Mouse (Mus musculus) neural tube, embryonic 12.5 days (tissue): ENCODE measurements around the gene Tent4a. TPM values are rescaled to one million over a fixed set of nuclear protein-coding genes. Genes with fewer than 3 reads are reported as not detected.
"Not testable (repeated sequence)": the region's sequence is repeated elsewhere in the genome, so short reads cannot be mapped to it uniquely, and the experiment has no call there.

ENCODE experiments used
- ATAC-seq: fragments of 200-750 bp; cut with Nextera tagmentation; 2 replicates; pipeline ENCODE4 v1.8.0; 2017; ENCODE audit warnings: low read depth, mild to moderate bottlenecking, moderate TSS enrichment, moderate library complexity; ENCODE audit not compliant: low FRiP score
- H3K27ac ChIP-seq: fragments of 300-500 bp; sonication (generic); 2 replicates; pipeline ENCODE4 v1.5.1; 2016
- H3K27me3 ChIP-seq: fragments of 300-500 bp; sonication (generic); replicated peaks from 2 replicates; pipeline ENCODE4 v1.6.1; 2016; ENCODE audit warnings: mild to moderate bottlenecking
- H3K36me3 ChIP-seq: fragments of 300-500 bp; sonication (generic); 2 replicates; pipeline ENCODE4 v1.6.1; 2016; ENCODE audit warnings: mild to moderate bottlenecking
- H3K4me1 ChIP-seq: fragments of 300-500 bp; sonication (generic); 2 replicates; pipeline ENCODE4 v1.6.1; 2016
- H3K4me2 ChIP-seq: fragments of 300-500 bp; sonication (generic); replicated peaks from 2 replicates; pipeline ENCODE4 v1.6.1; 2016; ENCODE audit warnings: mild to moderate bottlenecking
- H3K4me3 ChIP-seq: fragments of 300-500 bp; sonication (generic); 2 replicates; pipeline ENCODE4 v1.5.1; 2016
- H3K9ac ChIP-seq: fragments of 300-500 bp; sonication (generic); 2 replicates; pipeline ENCODE4 v1.6.1; 2016; ENCODE audit warnings: mild to moderate bottlenecking
- H3K9me3 ChIP-seq: fragments of 300-500 bp; sonication (generic); 2 replicates; pipeline ENCODE4 v1.6.1; 2016; ENCODE audit warnings: mild to moderate bottlenecking
- WGBS: fragments of 180-500 bp; shearing (Covaris S2); methylation state at CpG from one replicate; pipeline ENCODE4 v1.1.7; 2016; 5-methylcytosine and 5-hydroxymethylcytosine counted together
- polyA plus RNA-seq: library from polyadenylated mRNA; unstranded; fragments of >200 nt; fragmentation: Nextera tagmentation; extraction: Ambion mirVana; gene quantifications from 2 replicates; pipeline ENCODE4 v1.2.1, GENCODE M21; 2016

Tent4a gene
- 7.4 and 8.2 TPM in 2 replicates for polyA plus RNA-seq

DNA sequence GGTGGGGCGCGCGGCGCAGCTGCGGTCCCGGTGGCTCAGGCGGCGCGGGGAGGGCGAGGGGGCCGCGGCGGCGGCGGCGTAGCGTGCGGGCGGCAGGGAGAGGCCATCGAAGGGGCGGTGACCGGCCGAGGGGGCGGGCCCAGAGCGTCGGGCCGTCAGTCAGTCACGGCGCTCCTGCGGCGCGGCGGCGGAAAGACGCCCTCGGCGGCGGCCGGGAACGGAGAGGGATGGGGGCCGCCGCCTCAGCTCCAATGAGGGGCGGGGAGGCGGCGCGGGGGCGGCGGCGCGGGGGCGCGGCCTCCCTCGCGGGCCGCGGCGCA is at the start of gene Tent4a:
TSS of gene Tent4a (minus strand) at position 284 of the 320 bp plus-strand sequence.
- 0% methylated on average over 36 of the region's 57 CpGs for WGBS
- peak within 1 kb of the TSS; percentile 92 for H3K9ac ChIP-seq
- no peaks in the 10 kb centered on the region for H3K27me3 ChIP-seq
- H3K27ac ChIP-seq: peak within 1 kb of the TSS; percentile 91
- H3K4me3 ChIP-seq: peak within 1 kb of the TSS; percentile 97
- peak; percentile 68 for ATAC-seq
- H3K4me1 ChIP-seq: peaks cover 57% of the 10 kb centered on the region
- H3K4me2 ChIP-seq: peak within 1 kb of the TSS; percentile 89
- H3K9me3 ChIP-seq: no peaks in the 10 kb centered on the region
- peaks cover 9% of the 10 kb centered on the region for H3K36me3 ChIP-seq

DNA sequence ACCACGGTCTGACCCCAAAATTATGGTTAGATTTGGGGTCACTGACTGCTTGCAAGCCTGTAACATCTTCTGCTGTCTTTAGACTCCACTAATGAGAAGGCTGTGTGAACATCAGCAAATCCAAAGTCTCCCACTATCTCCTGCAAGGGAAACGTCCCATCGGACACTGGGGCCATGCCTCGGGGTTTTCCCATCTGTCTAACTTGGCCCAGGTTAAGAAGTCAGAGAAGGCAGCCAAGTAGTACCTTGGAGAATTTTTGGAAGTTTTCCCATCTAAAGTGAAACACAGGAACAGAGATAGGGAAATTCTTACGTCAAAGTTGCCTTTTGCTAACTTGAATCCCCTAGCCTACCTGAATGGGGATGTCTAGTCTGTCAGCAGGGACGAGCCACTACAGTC is 49.2 kb upstream of the Tent4a start:
- 93% methylated on average over 6 of the region's 6 CpGs for WGBS
- Histone ChIP-seq H3K27me3 (no peaks in the 10 kb centered on the region), H3K9me3 (no peaks in the 10 kb centered on the region), H3K9ac (no peak overlapping the region), H3K4me1 (no peaks in the 10 kb centered on the region), H3K27ac (no peak overlapping the region), H3K4me2 (no peak overlapping the region), H3K36me3 (no peaks in the 10 kb centered on the region), H3K4me3 (no peak overlapping the region)
- ATAC-seq: no peak

GRCm38 (mm10) chr13:69582411-69582810 is 48.0 kb upstream of the Tent4a start:
- no peak overlapping the region for H3K4me2 ChIP-seq
- no peaks in the 10 kb centered on the region for H3K4me1 ChIP-seq
- no peak overlapping the region for H3K27ac ChIP-seq
- ATAC-seq: no peak
- no peaks in the 10 kb centered on the region for H3K9me3 ChIP-seq
- no peaks in the 10 kb centered on the region for H3K36me3 ChIP-seq
- H3K27me3 ChIP-seq: no peaks in the 10 kb centered on the region
- 88% methylated on average over 6 of the region's 6 CpGs for WGBS
- H3K4me3 ChIP-seq: no peak overlapping the region
- H3K9ac ChIP-seq: no peak overlapping the region

GRCm38 (mm10) chr13:69577181-69577834 is 42.9 kb upstream of the Tent4a start:
- H3K27ac ChIP-seq: no peak overlapping the region
- H3K4me3 ChIP-seq: no peak overlapping the region
- no peaks in the 10 kb centered on the region for H3K36me3 ChIP-seq
- ATAC-seq: no peak
- no peaks in the 10 kb centered on the region for H3K9me3 ChIP-seq
- no peaks in the 10 kb centered on the region for H3K4me1 ChIP-seq
- no peak overlapping the region for H3K4me2 ChIP-seq
- no peaks in the 10 kb centered on the region for H3K27me3 ChIP-seq
- WGBS: 89% methylated on average over 16 of the region's 16 CpGs
- H3K9ac ChIP-seq: no peak overlapping the region

DNA sequence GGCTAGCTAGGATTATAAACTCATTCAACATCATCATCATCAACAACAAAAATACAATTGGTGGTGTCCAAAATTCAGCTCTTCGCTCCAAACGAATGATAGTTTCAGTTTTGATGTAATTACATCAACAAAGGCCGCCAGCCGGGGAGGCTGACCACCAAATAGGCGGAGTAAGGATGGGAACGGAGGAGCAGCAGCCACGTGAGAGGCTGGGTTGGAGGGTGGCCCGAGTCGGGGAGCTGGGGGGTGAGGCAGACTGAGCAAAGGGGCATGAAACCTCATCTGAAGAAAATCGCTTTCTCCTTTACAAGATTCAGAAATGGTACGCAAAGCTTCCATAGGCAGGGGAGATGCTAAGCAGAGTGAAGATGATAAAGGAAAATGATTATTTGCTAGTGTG is 42.3 kb upstream of the Tent4a start:
- no peak overlapping the region for H3K4me2 ChIP-seq

GRCm38 (mm10) chr13:69572594-69572993 is 38.2 kb upstream of the Tent4a start:
- Histone ChIP-seq H3K27ac (no peak overlapping the region), H3K9me3 (no peaks in the 10 kb centered on the region), H3K4me2 (no peak overlapping the region), H3K27me3 (no peaks in the 10 kb centered on the region), H3K9ac (no peak overlapping the region), H3K36me3 (no peaks in the 10 kb centered on the region), H3K4me1 (no peaks in the 10 kb centered on the region), H3K4me3 (no peak overlapping the region)
- ATAC-seq: no peak
- 89% methylated on average over 3 of the region's 3 CpGs for WGBS

More for the DNA sequence above, 42.3 kb upstream of the Tent4a start:
- no peaks in the 10 kb centered on the region for H3K27me3 ChIP-seq
- no peak overlapping the region for H3K9ac ChIP-seq
- H3K4me1 ChIP-seq: no peaks in the 10 kb centered on the region
- no peak overlapping the region for H3K27ac ChIP-seq
- H3K9me3 ChIP-seq: no peaks in the 10 kb centered on the region
- no peaks in the 10 kb centered on the region for H3K36me3 ChIP-seq
- H3K4me3 ChIP-seq: no peak overlapping the region
- 66% methylated on average over 11 of the region's 11 CpGs for WGBS
- no peak for ATAC-seq

DNA sequence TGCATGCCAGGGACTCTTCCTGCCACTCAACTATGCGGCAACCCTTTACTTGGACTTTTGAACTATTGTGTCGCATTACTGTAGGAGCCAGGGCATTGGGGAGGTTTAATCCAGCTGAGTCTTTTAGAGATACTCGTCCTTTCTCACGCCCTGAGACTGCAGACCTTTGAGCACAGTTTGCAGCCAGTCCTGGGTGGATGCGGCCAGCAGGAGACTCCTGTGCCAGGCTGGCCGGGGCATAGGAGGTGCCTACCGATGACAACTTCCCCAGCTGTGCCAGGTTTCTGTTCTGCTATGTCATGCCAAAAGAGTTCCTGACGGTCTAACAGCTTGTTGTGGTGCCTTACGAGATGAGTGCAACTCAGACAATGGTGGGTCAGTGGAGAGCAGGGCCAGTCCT is 34.8 kb upstream of the Tent4a start:
- no peak for ATAC-seq
- Histone ChIP-seq H3K27me3 (no peaks in the 10 kb centered on the region), H3K4me3 (no peak overlapping the region), H3K4me1 (no peaks in the 10 kb centered on the region), H3K9me3 (no peaks in the 10 kb centered on the region), H3K4me2 (no peak overlapping the region), H3K27ac (no peak overlapping the region), H3K36me3 (no peaks in the 10 kb centered on the region), H3K9ac (no peak overlapping the region)
- WGBS: 88% methylated on average over 9 of the region's 9 CpGs

GRCm38 (mm10) chr13:69565401-69565800 is 31.0 kb upstream of the Tent4a start:
- not testable (repeated sequence) for H3K36me3 ChIP-seq, H3K4me3 ChIP-seq, ATAC-seq, H3K4me1 ChIP-seq, H3K4me2 ChIP-seq, H3K27ac ChIP-seq, H3K9me3 ChIP-seq, H3K9ac ChIP-seq, H3K27me3 ChIP-seq
- 92% methylated on average over 4 of the region's 4 CpGs for WGBS

GRCm38 (mm10) chr13:69564573-69564972 is 30.2 kb upstream of the Tent4a start:
- Histone ChIP-seq H3K9me3 (no peaks in the 10 kb centered on the region), H3K4me3 (no peak overlapping the region), H3K27me3 (no peaks in the 10 kb centered on the region), H3K9ac (no peak overlapping the region), H3K4me2 (no peak overlapping the region), H3K36me3 (no peaks in the 10 kb centered on the region), H3K4me1 (peaks cover 8% of the 10 kb centered on the region; the same call in 1 of the 2 replicates), H3K27ac (no peak overlapping the region)
- ATAC-seq: no peak

- Histone ChIP-seq H3K4me1 (peaks cover 12% of the 10 kb centered on the region; the same call in 1 of the 2 replicates), H3K27ac (no peak overlapping the region), H3K9me3 (no peaks in the 10 kb centered on the region), H3K27me3 (no peaks in the 10 kb centered on the region), H3K4me3 (no peak overlapping the region), H3K9ac (no peak overlapping the region), H3K36me3 (no peaks in the 10 kb centered on the region), H3K4me2 (no peak overlapping the region)
- WGBS: 83% methylated on average over 3 of the region's 3 CpGs
- ATAC-seq: no peak
Measured at GRCm38 (mm10) chr13:69563905-69564304, 29.5 kb upstream of the Tent4a start.

- H3K27me3 ChIP-seq: no peaks in the 10 kb centered on the region
- H3K9me3 ChIP-seq: no peaks in the 10 kb centered on the region
- H3K4me1 ChIP-seq: peaks cover 12% of the 10 kb centered on the region; the same call in 1 of the 2 replicates
- H3K4me2 ChIP-seq: no peak overlapping the region
- no peak overlapping the region for H3K27ac ChIP-seq
- no peak overlapping the region for H3K4me3 ChIP-seq
- H3K9ac ChIP-seq: no peak overlapping the region
- WGBS: 80% methylated on average over 12 of the region's 12 CpGs
- ATAC-seq: no peak
- no peaks in the 10 kb centered on the region for H3K36me3 ChIP-seq
Measured at GRCm38 (mm10) chr13:69562654-69563574, 28.5 kb upstream of the Tent4a start.

DNA sequence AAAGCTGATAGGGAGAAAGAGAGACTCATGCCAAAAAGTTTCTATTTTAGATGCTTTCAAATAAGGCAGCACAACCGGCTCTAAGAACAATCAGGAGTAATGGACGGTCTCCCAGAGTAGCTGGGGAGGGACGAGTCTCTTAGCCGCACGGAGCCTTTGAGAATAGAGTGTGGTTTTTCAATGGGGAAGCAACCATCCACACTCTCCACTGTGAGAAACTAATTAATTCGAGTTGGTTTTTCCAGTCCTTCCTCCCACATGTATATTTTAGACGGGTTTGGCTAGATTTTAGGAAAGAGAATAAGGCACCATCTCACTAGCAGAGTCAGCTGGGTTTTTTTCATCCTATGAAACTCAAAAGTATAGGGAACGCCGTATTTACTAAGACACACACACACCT is 27.6 kb upstream of the Tent4a start:
- Histone ChIP-seq H3K36me3 (no peaks in the 10 kb centered on the region), H3K4me1 (peaks cover 12% of the 10 kb centered on the region; the same call in 1 of the 2 replicates), H3K9ac (no peak overlapping the region), H3K9me3 (no peaks in the 10 kb centered on the region), H3K27ac (no peak overlapping the region), H3K4me2 (no peak overlapping the region), H3K27me3 (no peaks in the 10 kb centered on the region), H3K4me3 (no peak overlapping the region)
- 82% methylated on average over 9 of the region's 9 CpGs for WGBS
- ATAC-seq: no peak
